Mouse (Mus musculus) ES-Bruce4 (cell line): ENCODE results near the gene Rtl8c.
"Not testable (repeated sequence)": the region's sequence is repeated elsewhere in the genome, so short reads cannot be mapped to it uniquely, and the experiment has no call there.

Source experiments
- CTCF ChIP-seq: IDR thresholded peaks from one replicate; pipeline ENCODE4 v1.8.1; 2011; ENCODE audit warnings: low read depth, low read length
- POLR2A ChIP-seq: IDR thresholded peaks from one replicate; pipeline ENCODE4 v1.8.1; 2011; ENCODE audit warnings: low read length; ENCODE audit not compliant: insufficient read depth

DNA sequence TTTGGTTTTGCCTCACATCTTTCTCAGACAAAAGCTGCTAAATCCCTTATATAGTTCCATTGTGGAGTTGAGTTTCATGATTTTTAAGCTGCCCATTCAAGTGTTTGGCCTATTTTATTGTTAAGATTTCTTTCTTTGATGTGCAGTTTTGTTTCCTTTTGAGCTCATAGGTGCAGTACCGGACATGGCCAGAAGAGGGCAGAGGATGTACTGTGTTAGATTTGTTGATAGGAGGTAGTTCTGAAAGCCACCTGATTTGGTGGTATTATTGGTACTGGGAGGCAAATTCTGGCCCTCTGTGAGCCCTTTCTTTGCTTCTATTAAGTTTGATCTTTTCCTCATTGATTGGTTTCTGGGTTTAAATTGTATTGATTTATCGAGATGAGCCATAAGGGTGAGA, 7.8 kb upstream of the Rtl8c start:
- TF ChIP-seq POLR2A, CTCF: not testable (repeated sequence)
